12 mouse cellular contexts compared by ENCODE assay signal in genomic region chr8:125434151-125434550, GRCm38 (mm10).
DNase-seq lines count a peak whose midpoint lies in the region; ATAC-seq and TF ChIP-seq lines count a peak whose summit lies in the region.
"Had no signal": no experiment of that assay in that cellular context is flagged by ENCODE, and none has a peak within 500 bp of the region (broad histone marks: within the 10 kb centered on the region; RNA-seq: fewer than 3 reads in every experiment).

No protein-coding gene starts in this region.

- no peak overlapping the region for H3K4me2 ChIP-seq in heart, embryonic 12.5 days
- H3K4me2 ChIP-seq in heart, embryonic 11.5 days: no peak overlapping the region
- H3K4me2 ChIP-seq in limb, embryonic 11.5 days (ENCODE audit: low read depth, severe bottlenecking): no peak overlapping the region
- H3K4me2 ChIP-seq: liver, embryonic 12.5 days; stomach, embryonic 15.5 days had no signal

- TF ChIP-seq CTCF in layer of hippocampus, adult 2 months (conservative IDR thresholded peaks at IDR 0.05): no peak

- peaks cover 68% of the 10 kb centered on the region for H3K36me3 ChIP-seq in heart, embryonic 12.5 days
- peaks cover 7% of the 10 kb centered on the region for H3K36me3 ChIP-seq in heart, embryonic 11.5 days (ENCODE audit: control insufficient read depth, insufficient read depth, low read length)
- no peaks in the 10 kb centered on the region; the same call in 1 of the 2 replicates for H3K36me3 ChIP-seq in limb, embryonic 11.5 days (ENCODE audit: control insufficient read depth, insufficient read depth, low read length)
- H3K36me3 ChIP-seq: liver, embryonic 12.5 days; stomach, embryonic 15.5 days had no signal

- DNase-seq in layer of hippocampus, adult 2 months (ENCODE audit: low spot score in 2 of 2): no peak
- DNase-seq in layer of hippocampus, postnatal 36 days: no peak
- DNase-seq in limb, embryonic 11.5 days (ENCODE audit: low spot score): peak; percentile 38
- peak; percentile 46 to 53 for DNase-seq in thymus, postnatal 10 days (ENCODE audit: low spot score in 2 of 2)
- DNase-seq in cerebellum, postnatal 25 days: no peak
- DNase-seq: right cerebral cortex, postnatal 4 days had no signal

- no peaks in the 10 kb centered on the region for H3K27me3 ChIP-seq in heart, embryonic 12.5 days (replicated peaks)
- no peaks in the 10 kb centered on the region for H3K27me3 ChIP-seq in heart, embryonic 11.5 days (ENCODE audit: control insufficient read depth, insufficient read depth, low read length)
- H3K27me3 ChIP-seq in limb, embryonic 11.5 days (ENCODE audit: control insufficient read depth, insufficient read depth, low read length): no peaks in the 10 kb centered on the region
- H3K27me3 ChIP-seq: liver, embryonic 12.5 days; stomach, embryonic 15.5 days had no signal

- WGBS in heart, embryonic 12.5 days: 51% methylated on average over 8 of the region's 8 CpGs
- WGBS in heart, embryonic 11.5 days (ENCODE audit: insufficient replicate concordance): 50% methylated on average over 8 of the region's 8 CpGs
- 50% methylated on average over 8 of the region's 8 CpGs for WGBS in limb, embryonic 11.5 days

- no peak overlapping the region for H3K4me3 ChIP-seq in heart, embryonic 12.5 days
- no peak overlapping the region for H3K4me3 ChIP-seq in heart, embryonic 11.5 days (ENCODE audit: low read depth, low read length)
- no peak overlapping the region for H3K4me3 ChIP-seq in layer of hippocampus, adult 2 months
- H3K4me3 ChIP-seq in limb, embryonic 11.5 days (ENCODE audit: low read depth, low read length): no peak overlapping the region
- H3K4me3 ChIP-seq: liver, embryonic 12.5 days; stomach, embryonic 15.5 days had no signal

- no peaks in the 10 kb centered on the region for H3K9me3 ChIP-seq in heart, embryonic 12.5 days (replicated peaks)
- no peaks in the 10 kb centered on the region for H3K9me3 ChIP-seq in heart, embryonic 11.5 days (replicated peaks; ENCODE audit: control insufficient read depth, low read length)
- no peaks in the 10 kb centered on the region for H3K9me3 ChIP-seq in limb, embryonic 11.5 days (ENCODE audit: control insufficient read depth, low read length)
- H3K9me3 ChIP-seq: liver, embryonic 12.5 days; stomach, embryonic 15.5 days had no signal

- H3K27ac ChIP-seq in heart, embryonic 12.5 days (ENCODE audit: poor library complexity, severe bottlenecking): peak overlapping the region; percentile 20; the same call in 1 of the 2 replicates
- no peak overlapping the region for H3K27ac ChIP-seq in heart, embryonic 11.5 days (ENCODE audit: low read depth, low read length)
- peak overlapping the region; percentile 51; the same call in 1 of the 2 replicates for H3K27ac ChIP-seq in layer of hippocampus, adult 2 months
- H3K27ac ChIP-seq in limb, embryonic 11.5 days (replicated peaks; ENCODE audit: low read depth, low read length): 0 out of 2 replicates have a peak overlapping the region, but pooled peaks have one; percentile 14
- H3K27ac ChIP-seq: liver, embryonic 12.5 days; macrophage; stomach, embryonic 15.5 days had no signal

- no peak for ATAC-seq in heart, embryonic 12.5 days (ENCODE audit: insufficient number of reproducible peaks, low FRiP score)
- ATAC-seq in heart, embryonic 11.5 days (replicated peaks; ENCODE audit: insufficient number of reproducible peaks, low FRiP score, low TSS enrichment): no peak
- no peak for ATAC-seq in limb, embryonic 11.5 days (ENCODE audit: insufficient number of reproducible peaks, low FRiP score, low TSS enrichment, low read depth)
- ATAC-seq: intestine, embryonic 16.5 days; liver, embryonic 12.5 days had no signal

- peaks cover 55% of the 10 kb centered on the region for H3K4me1 ChIP-seq in heart, embryonic 12.5 days (replicated peaks)
- peaks cover 33% of the 10 kb centered on the region for H3K4me1 ChIP-seq in heart, embryonic 11.5 days (ENCODE audit: control insufficient read depth, insufficient read depth, low read length)
- H3K4me1 ChIP-seq in limb, embryonic 11.5 days (ENCODE audit: control insufficient read depth, insufficient read depth, low read length): peaks cover 13% of the 10 kb centered on the region
- H3K4me1 ChIP-seq: liver, embryonic 12.5 days; stomach, embryonic 15.5 days had no signal

- peak overlapping the region; percentile 29 for H3K9ac ChIP-seq in heart, embryonic 12.5 days
- H3K9ac ChIP-seq in heart, embryonic 11.5 days (ENCODE audit: low read depth, low read length): no peak overlapping the region
- 0 out of 2 replicates have a peak overlapping the region, but pooled peaks have one; percentile 22 for H3K9ac ChIP-seq in limb, embryonic 11.5 days (ENCODE audit: low read length)
- H3K9ac ChIP-seq: liver, embryonic 12.5 days; stomach, embryonic 15.5 days had no signal

Comparison
In these comparisons a context has a peak if more than half of its experiments do, and no peak if none do; other contexts are left out.
1. DNase-seq: peak in limb, embryonic 11.5 days (single experiment) and thymus, postnatal 10 days (2 of 2); none in layer of hippocampus, adult 2 months (0 of 2), layer of hippocampus, postnatal 36 days (0 of 2) and cerebellum, postnatal 25 days (0 of 2).